8 mouse cellular contexts compared by ENCODE assay signal in genomic region chr14:54617152-54617896, GRCm38 (mm10). TPM values are rescaled to one million over a fixed set of nuclear protein-coding genes. Genes with fewer than 3 reads are reported as not detected.
DNase-seq lines count a peak whose midpoint lies in the region; ATAC-seq and TF ChIP-seq lines count a peak whose summit lies in the region.

No protein-coding gene starts in this region.

- peak overlapping the region; percentile 82 for H3K4me2 ChIP-seq in midbrain, embryonic 13.5 days (replicated peaks)

- H3K4me1 ChIP-seq in heart, adult 2 months (ENCODE audit: control insufficient read depth, insufficient read depth, low read length) = no peaks in the 10 kb centered on the region; the same call in 1 of the 2 replicates
- peaks cover 19% of the 10 kb centered on the region for H3K4me1 ChIP-seq in midbrain, embryonic 13.5 days (replicated peaks)

- peak overlapping the region; percentile 75 for H3K4me3 ChIP-seq in heart, adult 2 months
- H3K4me3 ChIP-seq in midbrain, embryonic 13.5 days (replicated peaks) = peak overlapping the region; percentile 86

- H3K9ac ChIP-seq in heart, adult 2 months (ENCODE audit: low read depth, low read length) = peak overlapping the region; percentile 72
- H3K9ac ChIP-seq in midbrain, embryonic 13.5 days (replicated peaks) = peak overlapping the region; percentile 89

- TF ChIP-seq CTCF in heart, adult 2 months (IDR thresholded peaks at IDR 0.05) = peak; percentile 15; the same call in 1 of the 2 replicates

- intact Hi-C loops in heart, adult 2 months (cut with DNase I) = no loop called here

- WGBS in heart, adult 2 months = 2% methylated on average over 38 of the region's 38 CpGs
- 2% methylated on average over 38 of the region's 38 CpGs for WGBS in midbrain, embryonic 13.5 days

- no peaks in the 10 kb centered on the region for H3K9me3 ChIP-seq in midbrain, embryonic 13.5 days

- DNase-seq in heart, adult 2 months = no peak
- DNase-seq in heart, adult 8-10 months (ENCODE audit: low spot score) = no peak
- peak; percentile 32 to 37 for DNase-seq in B cell, adult 2 months
- DNase-seq in embryo, embryonic 11 days = peak; percentile 39
- no peak for DNase-seq in urinary bladder, adult 18-20 months (ENCODE audit: low spot score in 2 of 2)
- no peak for DNase-seq in adrenal gland, postnatal 10 days

- no peak for TF ChIP-seq EP300 in heart, adult 2 months (IDR thresholded peaks at IDR 0.05; ENCODE audit: insufficient read depth, low read depth, low read length)

- H3K79me2 ChIP-seq in heart, adult 2 months (replicated peaks; ENCODE audit: control insufficient read depth, insufficient read depth, low read length) = no peaks in the 10 kb centered on the region

- no peak for TF ChIP-seq POLR2A in heart, adult 2 months (IDR thresholded peaks at IDR 0.05; ENCODE audit: insufficient read depth, low read depth, low read length)

- peak overlapping the region; percentile 72 for H3K27ac ChIP-seq in heart, adult 2 months
- peak overlapping the region; percentile 85 for H3K27ac ChIP-seq in midbrain, embryonic 13.5 days

- ATAC-seq in inflammation-experienced regulatory T-cells, adult 6 months = peak; percentile 61
- peak; percentile 70 for ATAC-seq in midbrain, embryonic 13.5 days

- no peaks in the 10 kb centered on the region for H3K36me3 ChIP-seq in heart, adult 2 months (ENCODE audit: control insufficient read depth, insufficient read depth, low read length)
- peaks cover 30% of the 10 kb centered on the region for H3K36me3 ChIP-seq in midbrain, embryonic 13.5 days

- H3K27me3 ChIP-seq in heart, adult 2 months (ENCODE audit: control insufficient read depth, insufficient read depth, low read length) = no peaks in the 10 kb centered on the region
- no peaks in the 10 kb centered on the region for H3K27me3 ChIP-seq in midbrain, embryonic 13.5 days

RNA-seq across cellular contexts. Expression of gene Psmb5, which starts 0.5 kb away (rescaled TPM):
- 100 to 1,000 TPM; 164 to 187 TPM for total RNA-seq in heart, adult 2 months (2021)
- 180 and 209 TPM in 2 replicates for polyA plus RNA-seq in heart, adult 2 months (2012; rRNA removed)
- 100 to 1,000 TPM; 177 to 185 (median 182) TPM for total RNA-seq in heart, adult 8-10 months (2022)
- polyA plus RNA-seq in inflammation-experienced regulatory T-cells, adult 6 months (2017; shearing (Covaris generic)) = 100 to 1,000 TPM; 131 to 214 (median 136) TPM
- 438 and 468 TPM in 2 replicates for polyA plus RNA-seq in midbrain, embryonic 13.5 days (2015; fragmentation: Nextera tagmentation; extraction: Ambion mirVana)
- total RNA-seq in adrenal gland, postnatal 10 days (2021) = 100 to 1,000 TPM; 226 to 247 TPM

RNA-seq across cellular contexts. Expression of gene Psmb11, which starts 3.9 kb away (rescaled TPM):
- not detected for total RNA-seq in heart, adult 2 months (2021)
- not detected in 2 replicates for polyA plus RNA-seq in heart, adult 2 months (2012; rRNA removed)
- not detected for total RNA-seq in heart, adult 8-10 months (2022)
- polyA plus RNA-seq in inflammation-experienced regulatory T-cells, adult 6 months (2017; shearing (Covaris generic)) = not detected
- polyA plus RNA-seq in midbrain, embryonic 13.5 days (2015; fragmentation: Nextera tagmentation; extraction: Ambion mirVana) = 0.15 TPM in 1 of 2 replicates, not detected in the other
- total RNA-seq in adrenal gland, postnatal 10 days (2021) = not detected

RNA-seq across cellular contexts. Expression of gene 4931414P19Rik, which starts 11.5 kb away (rescaled TPM):
- 1 to 10 TPM; 5.9 to 6.4 TPM for total RNA-seq in heart, adult 2 months (2021)
- 2.4 and 4.4 TPM in 2 replicates for polyA plus RNA-seq in heart, adult 2 months (2012; rRNA removed)
- 1 to 10 TPM; 2.7 to 5.8 (median 4.7) TPM for total RNA-seq in heart, adult 8-10 months (2022)
- 1 to 10 TPM; 1.5 to 2.5 (median 1.7) TPM for polyA plus RNA-seq in inflammation-experienced regulatory T-cells, adult 6 months (2017; shearing (Covaris generic))
- polyA plus RNA-seq in midbrain, embryonic 13.5 days (2015; fragmentation: Nextera tagmentation; extraction: Ambion mirVana) = 8.7 and 9.3 TPM in 2 replicates
- 1 to 10 TPM; 4.9 to 6.9 TPM for total RNA-seq in adrenal gland, postnatal 10 days (2021)

RNA-seq across cellular contexts. Expression of gene Gm17606, which starts 23.4 kb away (rescaled TPM):
- not detected for total RNA-seq in heart, adult 2 months (2021)
- not detected in 2 replicates for polyA plus RNA-seq in heart, adult 2 months (2012; rRNA removed)
- not detected for total RNA-seq in heart, adult 8-10 months (2022)
- polyA plus RNA-seq in inflammation-experienced regulatory T-cells, adult 6 months (2017; shearing (Covaris generic)) = not detected
- not detected in 2 replicates for polyA plus RNA-seq in midbrain, embryonic 13.5 days (2015; fragmentation: Nextera tagmentation; extraction: Ambion mirVana)
- total RNA-seq in adrenal gland, postnatal 10 days (2021) = not detected

RNA-seq across cellular contexts. Expression of gene Cdh24, which starts 23.8 kb away (rescaled TPM):
- total RNA-seq in heart, adult 2 months (2021) = under 1 TPM; 0.18 to 0.31 TPM
- 1.00 and 1.1 TPM in 2 replicates for polyA plus RNA-seq in heart, adult 2 months (2012; rRNA removed)
- under 1 TPM; 0.08 to 0.57 (median 0.12) TPM for total RNA-seq in heart, adult 8-10 months (2022)
- under 1 TPM; 0.12 to 0.42 (median 0.15) TPM for polyA plus RNA-seq in inflammation-experienced regulatory T-cells, adult 6 months (2017; shearing (Covaris generic))
- polyA plus RNA-seq in midbrain, embryonic 13.5 days (2015; fragmentation: Nextera tagmentation; extraction: Ambion mirVana) = 9.5 and 12.3 TPM in 2 replicates
- 1 to 10 TPM; 1.7 to 2.5 TPM for total RNA-seq in adrenal gland, postnatal 10 days (2021)

Comparison
In these comparisons a context has a peak if more than half of its experiments do, and no peak if none do; other contexts are left out.
1. DNase-seq: peak in B cell, adult 2 months (2 of 2) and embryo, embryonic 11 days (single experiment); none in heart, adult 2 months (0 of 2), heart, adult 8-10 months (single experiment), urinary bladder, adult 18-20 months (0 of 2) and adrenal gland, postnatal 10 days (single experiment).